In the genomic region with DNA sequence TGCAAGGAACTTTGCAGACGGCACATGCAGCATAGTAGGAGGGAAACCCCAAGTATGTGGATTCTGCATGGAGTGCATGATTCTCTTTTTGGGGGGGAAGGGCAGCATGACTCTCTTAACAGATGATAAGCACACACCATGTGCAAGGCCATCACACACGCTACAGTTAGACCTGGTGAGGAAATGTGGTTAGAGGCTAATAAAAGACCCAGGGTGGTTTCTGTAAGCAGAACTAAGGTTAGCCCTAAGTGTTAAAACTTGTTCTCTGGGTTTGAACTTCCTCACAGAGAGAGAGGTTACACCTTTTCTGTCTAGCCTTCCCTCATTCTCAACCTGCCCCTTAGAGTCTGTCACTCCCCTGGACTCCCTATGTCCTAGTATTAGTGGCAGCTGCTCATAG, we compare ENCODE assay signal across 1 mouse cellular context.
A peak's percentile ranks its signal among the peaks of the same experiment; 100 is the strongest.
TF ChIP-seq lines count a peak whose summit lies in the region.

No protein-coding gene starts in this region.

TF ChIP-seq in CH12.LX, 34 proteins besides CTCF, POLR2A, EP300 and RAD21:
- TF ChIP-seq NRF1 (IDR thresholded peaks at IDR 0.05; ENCODE audit: low read depth, low read length) (no peak), MXI1 (IDR thresholded peaks at IDR 0.05; ENCODE audit: low read depth, low read length) (peak; percentile 22; the same call in 1 of the 2 replicates), BHLHE40 (IDR thresholded peaks at IDR 0.05; ENCODE audit: low read depth, low read length) (0 out of 2 replicates have a peak, but pooled peaks have one; percentile 24), UBTF (IDR thresholded peaks at IDR 0.05; ENCODE audit: low read depth, low read length) (no peak), TCF12 (IDR thresholded peaks at IDR 0.05; ENCODE audit: low read depth, low read length) (no peak), MYC (IDR thresholded peaks at IDR 0.05; ENCODE audit: low read depth, low read length) (0 out of 2 replicates have a peak, but pooled peaks have one; percentile 60)
